Mouse (Mus musculus) lung, adult 2 months (tissue): ENCODE measurements around the gene Gm21958. TPM values are rescaled to one million over a fixed set of nuclear protein-coding genes. Genes with fewer than 3 reads are reported as not detected.
"Not testable (repeated sequence)": the region's sequence is repeated elsewhere in the genome, so short reads cannot be mapped to it uniquely, and the experiment has no call there.

Experiments used
- DNase-seq: peaks from one replicate; pipeline ENCODE4 v3.0.0; 2022
- H3K4me1 ChIP-seq: fragments of 200-500 bp; 2 replicates; pipeline ENCODE4 v1.6.1; 2011; ENCODE audit warnings: low read length; ENCODE audit not compliant: control insufficient read depth, insufficient read depth
- H3K4me3 ChIP-seq: fragments of 200-500 bp; replicated peaks from 2 replicates; pipeline ENCODE3; 2011; ENCODE audit warnings: low read depth, mild to moderate bottlenecking, control low read depth, low read length; ENCODE audit errors: extremely low read depth
- CTCF ChIP-seq: fragments of 200-500 bp; IDR thresholded peaks from 2 replicates; pipeline ENCODE4 v1.5.1; 2011; ENCODE audit warnings: mild to moderate bottlenecking, low read length, control low read depth; ENCODE audit not compliant: insufficient read depth
- POLR2A ChIP-seq: fragments of 200-500 bp; IDR thresholded peaks from 2 replicates; pipeline ENCODE4 v1.6.1; 2011; ENCODE audit warnings: low read depth, mild to moderate bottlenecking, control low read depth, low read length, borderline replicate concordance; ENCODE audit errors: extremely low read depth
- WGBS: fragments of 180-500 bp; shearing (Covaris S2); methylation state at CpG from one replicate; pipeline ENCODE4 v1.1.7; 2018; 5-methylcytosine and 5-hydroxymethylcytosine counted together
- polyA plus RNA-seq: library from polyadenylated mRNA; depleted of rRNA; stranded (reverse); fragments of >200 nt; gene quantifications from 2 replicates; pipeline ENCODE4 v1.2.3, GENCODE M21; 2012

The Gm21958 gene
- polyA plus RNA-seq, 1 experiment = not detected

- H3K4me1 ChIP-seq = peaks cover 4% of the 10 kb centered on the region; the same call in 1 of the 2 replicates
- WGBS = 75% methylated on average over 2 of the region's 2 CpGs
- TF ChIP-seq POLR2A = no peak
- TF ChIP-seq CTCF = no peak
Measured at GRCm38 (mm10) chr3:54725344-54725743, 11.2 kb upstream of the Gm21958 start.

GRCm38 (mm10) chr3:54723741-54724500, 9.8 kb upstream of the Gm21958 start:
- 64% methylated on average over 10 of the region's 10 CpGs for WGBS
- DNase-seq = no peak
- Histone ChIP-seq H3K4me3 (no peak overlapping the region), H3K4me1 (peaks cover 4% of the 10 kb centered on the region; the same call in 1 of the 2 replicates)
- no peak for TF ChIP-seq POLR2A
- no peak for TF ChIP-seq CTCF

More at GRCm38 (mm10) chr3:54725344-54725743, 11.2 kb upstream of the Gm21958 start:
- no peak overlapping the region for H3K4me3 ChIP-seq
- DNase-seq = no peak

GRCm38 (mm10) chr3:54718947-54719346, 4.8 kb upstream of the Gm21958 start:
- TF ChIP-seq CTCF (no peak), POLR2A (no peak)
- Histone ChIP-seq H3K4me1 (peaks cover 2% of the 10 kb centered on the region; the same call in 1 of the 2 replicates), H3K4me3 (no peak overlapping the region)
- DNase-seq = no peak
- WGBS = 61% methylated on average over 3 of the region's 3 CpGs

- 75% methylated on average over 6 of the region's 6 CpGs for WGBS
- DNase-seq = no peak
- no peak for TF ChIP-seq CTCF
- TF ChIP-seq POLR2A = no peak
- Histone ChIP-seq H3K4me1 (no peaks in the 10 kb centered on the region), H3K4me3 (no peak overlapping the region)
Measured at GRCm38 (mm10) chr3:54717348-54717747, 3.2 kb upstream of the Gm21958 start.

GRCm38 (mm10) chr3:54715461-54715860, 1.3 kb upstream of the Gm21958 start:
- TF ChIP-seq POLR2A = no peak
- no peak for TF ChIP-seq CTCF
- Histone ChIP-seq H3K4me1 (no peaks in the 10 kb centered on the region), H3K4me3 (no peak overlapping the region)
- no peak for DNase-seq
- WGBS = 81% methylated on average over 6 of the region's 6 CpGs

- TF ChIP-seq CTCF = no peak
- DNase-seq = no peak
- H3K4me1 ChIP-seq = no peaks in the 10 kb centered on the region
- WGBS = 58% methylated on average over 9 of the region's 9 CpGs
- H3K4me3 ChIP-seq = no peak overlapping the region
Measured at GRCm38 (mm10) chr3:54708972-54709371, 5.2 kb downstream of the Gm21958 start.

- 96% methylated on average over 8 of the region's 8 CpGs for WGBS
- H3K4me3 ChIP-seq, DNase-seq, H3K4me1 ChIP-seq: not testable (repeated sequence)
Measured at GRCm38 (mm10) chr3:54704106-54704505, 10.0 kb downstream of the Gm21958 start.

GRCm38 (mm10) chr3:54699759-54700301, 14.3 kb downstream of the Gm21958 start:
- 53% methylated on average over 5 of the region's 5 CpGs for WGBS
- TF ChIP-seq CTCF (no peak), POLR2A (no peak)
- no peak overlapping the region for H3K4me3 ChIP-seq
- no peak for DNase-seq
- H3K4me1 ChIP-seq = no peaks in the 10 kb centered on the region; the same call in 1 of the 2 replicates

- TF ChIP-seq CTCF (no peak), POLR2A (no peak)
- WGBS = under 1% methylated on average over 8 of the region's 8 CpGs
- no peak for DNase-seq
- Histone ChIP-seq H3K4me1 (no peaks in the 10 kb centered on the region), H3K4me3 (peak overlapping the region; percentile 91)
Measured at GRCm38 (mm10) chr3:54693056-54693415, 21.1 kb downstream of the Gm21958 start.
